7 mouse cellular contexts compared by ENCODE assay signal in genomic region chr13:68372631-68373030, GRCm38 (mm10).
A peak's percentile ranks its signal among the peaks of the same experiment; 100 is the strongest.
DNase-seq lines count a peak whose midpoint lies in the region; ATAC-seq and TF ChIP-seq lines count a peak whose summit lies in the region.
"Not testable (repeated sequence)": the region's sequence is repeated elsewhere in the genome, so short reads cannot be mapped to it uniquely, and the experiment has no call there.

No protein-coding gene starts in this region.

- H3K9ac ChIP-seq in intestine, postnatal 0 days (ENCODE audit: low read depth, low read length); stomach, postnatal 0 days (ENCODE audit: low read length): not testable (repeated sequence)

- not testable (repeated sequence) for H3K27me3 ChIP-seq in intestine, postnatal 0 days (replicated peaks; ENCODE audit: control insufficient read depth, insufficient read depth, low read length); stomach, postnatal 0 days (ENCODE audit: control insufficient read depth, insufficient read depth, low read length)

- peak; percentile 6 to 8 for DNase-seq in adrenal gland, postnatal 36 days
- DNase-seq in kidney, postnatal 10 days = peak; percentile 14
- DNase-seq in layer of hippocampus, postnatal 10 days (ENCODE audit: low spot score in 2 of 2) = peak; percentile 3 to 10
- DNase-seq in left cerebral cortex, postnatal 14 days (ENCODE audit: low spot score in 2 of 2) = peak; percentile 6 to 32
- peak; percentile 26 to 51 for DNase-seq in right cerebral cortex, adult 2 months (ENCODE audit: low spot score in 2 of 2)
- DNase-seq in stomach, postnatal 0 days (ENCODE audit: low spot score) = not testable (repeated sequence)

- H3K36me3 ChIP-seq in intestine, postnatal 0 days (ENCODE audit: control insufficient read depth, insufficient read depth); stomach, postnatal 0 days (ENCODE audit: control insufficient read depth, insufficient read depth, low read length): not testable (repeated sequence)

- not testable (repeated sequence) for H3K4me3 ChIP-seq in intestine, postnatal 0 days (ENCODE audit: low read depth, low read length); stomach, postnatal 0 days (ENCODE audit: low read depth, low read length)

- H3K27ac ChIP-seq in intestine, postnatal 0 days (ENCODE audit: low read depth, low read length); stomach, postnatal 0 days (replicated peaks): not testable (repeated sequence)

- intact Hi-C loops in left cerebral cortex, postnatal 14 days (cut with DNase I) = not testable (repeated sequence)

- peak; percentile 23; the same call in 1 of the 2 replicates for TF ChIP-seq CTCF in intestine, postnatal 0 days (IDR thresholded peaks at IDR 0.05; ENCODE audit: low read depth)
- TF ChIP-seq CTCF in stomach, postnatal 0 days (IDR thresholded peaks at IDR 0.05; ENCODE audit: low read depth) = peak; percentile 11; the same call in 1 of the 2 replicates

- TF ChIP-seq EP300 in stomach, postnatal 0 days (optimal IDR thresholded peaks at IDR 0.05) = not testable (repeated sequence)

- not testable (repeated sequence) for H3K4me1 ChIP-seq in intestine, postnatal 0 days (replicated peaks; ENCODE audit: control insufficient read depth, insufficient read depth, low read length); stomach, postnatal 0 days (replicated peaks; ENCODE audit: control insufficient read depth, insufficient read depth)

- WGBS in intestine, postnatal 0 days = 82% methylated on average over 4 of the region's 6 CpGs
- 68% methylated on average over 4 of the region's 6 CpGs for WGBS in stomach, postnatal 0 days

- not testable (repeated sequence) for H3K9me3 ChIP-seq in intestine, postnatal 0 days (ENCODE audit: control insufficient read depth); stomach, postnatal 0 days (ENCODE audit: control insufficient read depth, low read length)

- ATAC-seq in intestine, postnatal 0 days; stomach, postnatal 0 days (ENCODE audit: low FRiP score, low TSS enrichment): not testable (repeated sequence)

- not testable (repeated sequence) for H3K4me2 ChIP-seq in intestine, postnatal 0 days (replicated peaks; ENCODE audit: low read depth); stomach, postnatal 0 days (replicated peaks; ENCODE audit: low read depth)
